ENCODE assay signal across 21 mouse cellular contexts in genomic region chr3:101314954-101315353, GRCm38 (mm10). TPM values are rescaled to one million over a fixed set of nuclear protein-coding genes. Genes with fewer than 3 reads are reported as not detected.
DNase-seq lines count a peak whose midpoint lies in the region; ATAC-seq and TF ChIP-seq lines count a peak whose summit lies in the region.
"Had no signal": no experiment of that assay in that cellular context is flagged by ENCODE, and none has a peak within 500 bp of the region (broad histone marks: within the 10 kb centered on the region; RNA-seq: fewer than 3 reads in every experiment).

No protein-coding gene starts in this region.

- no peaks in the 10 kb centered on the region for H3K9me3 ChIP-seq in forebrain, postnatal 0 days (ENCODE audit: low read length)
- H3K9me3 ChIP-seq in forebrain, embryonic 13.5 days (replicated peaks) = no peaks in the 10 kb centered on the region
- peaks cover 2% of the 10 kb centered on the region for H3K9me3 ChIP-seq in CH12.LX (replicated peaks; ENCODE audit: low read length)
- H3K9me3 ChIP-seq: heart, embryonic 10.5 days had no signal

- no peaks in the 10 kb centered on the region for H3K4me1 ChIP-seq in forebrain, postnatal 0 days (ENCODE audit: insufficient read depth)
- H3K4me1 ChIP-seq in forebrain, embryonic 13.5 days = no peaks in the 10 kb centered on the region
- peaks cover under 1 to 2% of the 10 kb centered on the region in 2 experiments; a peak in 2 of 4 replicates for H3K4me1 ChIP-seq in CH12.LX (ENCODE audit: control insufficient read depth in 1 of 2, insufficient read depth in 2 of 2)
- H3K4me1 ChIP-seq: embryonic facial prominence, embryonic 12.5 days had no signal

- peak; percentile 45 for TF ChIP-seq CTCF in forebrain, postnatal 0 days (IDR thresholded peaks at IDR 0.05; ENCODE audit: low read depth)
- TF ChIP-seq CTCF in layer of hippocampus, adult 2 months (conservative IDR thresholded peaks at IDR 0.05) = peak; percentile 56
- TF ChIP-seq CTCF in CH12.LX (conservative IDR thresholded peaks at IDR 0.05 in 1 of 2, IDR thresholded peaks at IDR 0.05 in 1 of 2; ENCODE audit: low read depth in 2 of 2, low read length in 2 of 2) = peak in 1 of 2 experiments; percentile 50; a peak in 2 of 4 replicates

- H3K36me3 ChIP-seq in forebrain, postnatal 0 days (ENCODE audit: insufficient read depth) = no peaks in the 10 kb centered on the region
- no peaks in the 10 kb centered on the region for H3K36me3 ChIP-seq in forebrain, embryonic 13.5 days (ENCODE audit: poor library complexity, severe bottlenecking)
- H3K36me3 ChIP-seq in CH12.LX (replicated peaks in 1 of 2; ENCODE audit: control insufficient read depth in 1 of 2, insufficient read depth in 1 of 2, low read length in 1 of 2) = no peaks in the 10 kb centered on the region
- H3K36me3 ChIP-seq: embryonic facial prominence, embryonic 12.5 days; heart, embryonic 10.5 days had no signal

- TF ChIP-seq EP300 in CH12.LX (IDR thresholded peaks at IDR 0.05; ENCODE audit: low read length) = no peak

- no peak for ATAC-seq in forebrain, postnatal 0 days
- ATAC-seq in forebrain, embryonic 13.5 days = no peak

- in situ Hi-C loops in CH12.LX (cut with MboI; ENCODE audit: low pct_ligation_motif_present, low pct_unique_long_range_greater_than_20kb, low sequenced_read_pairs) = loop anchor here (10.0 to 25.0 kb wide), 2 partner anchors 150 to 497 kb away; no protein-coding TSS in a partner anchor

- no peak for DNase-seq in forebrain, postnatal 0 days
- no peak for DNase-seq in layer of hippocampus, adult 2 months (ENCODE audit: low spot score in 2 of 2)
- no peak for DNase-seq in layer of hippocampus, postnatal 25 days (ENCODE audit: extremely low spot score in 1 of 2, low spot score in 1 of 2)
- DNase-seq in CH12.LX (ENCODE audit: extremely low read depth) = no peak
- peak; percentile 38 for DNase-seq in brain, adult 2 months (ENCODE audit: low read depth, low spot score)
- no peak for DNase-seq in left cerebral cortex, postnatal 14 days (ENCODE audit: low spot score in 2 of 2)
- DNase-seq: gastrocnemius, postnatal 14 days; heart, postnatal 4 days; kidney, adult 9 months; lung, adult 2 months; midbrain, embryonic 14.5 days; retina, postnatal 1 day; right cerebral cortex, postnatal 4 days; thymus, postnatal 4 days had no signal

- H3K79me2 ChIP-seq in CH12.LX (replicated peaks; ENCODE audit: control insufficient read depth, extremely low read depth, insufficient read depth, poor library complexity, severe bottlenecking) = no peaks in the 10 kb centered on the region

- dilution Hi-C loops in CH12.LX (cut with MboI; ENCODE audit: extremely low pct_ligation_motif_present, extremely low pct_unique_long_range_greater_than_20kb, low sequenced_read_pairs) = no loop called here

- no peak overlapping the region for H3K4me2 ChIP-seq in forebrain, postnatal 0 days (ENCODE audit: low read depth)
- no peak overlapping the region for H3K4me2 ChIP-seq in forebrain, embryonic 13.5 days
- no peak overlapping the region for H3K4me2 ChIP-seq in CH12.LX (ENCODE audit: insufficient read depth, low read depth, poor library complexity, severe bottlenecking)
- H3K4me2 ChIP-seq: embryonic facial prominence, embryonic 12.5 days had no signal

- TF ChIP-seq RAD21 in CH12.LX (IDR thresholded peaks at IDR 0.05; ENCODE audit: low read depth, low read length) = peak; percentile 23

- no peaks in the 10 kb centered on the region for H3K27me3 ChIP-seq in forebrain, postnatal 0 days (ENCODE audit: insufficient read depth, low read length)
- H3K27me3 ChIP-seq in forebrain, embryonic 13.5 days = no peaks in the 10 kb centered on the region
- H3K27me3 ChIP-seq in CH12.LX (replicated peaks) = no peaks in the 10 kb centered on the region
- H3K27me3 ChIP-seq: embryonic facial prominence, embryonic 12.5 days had no signal

- H3K9ac ChIP-seq in forebrain, postnatal 0 days = no peak overlapping the region
- H3K9ac ChIP-seq in forebrain, embryonic 13.5 days = no peak overlapping the region
- no peak overlapping the region for H3K9ac ChIP-seq in CH12.LX (ENCODE audit: insufficient read depth, low read depth)
- H3K9ac ChIP-seq: embryonic facial prominence, embryonic 12.5 days had no signal

- intact Hi-C loops in left cerebral cortex, postnatal 14 days (cut with DNase I) = loop anchor here (10.0 kb wide), 1 partner anchor 500 kb away; no protein-coding TSS in a partner anchor

- H3K27ac ChIP-seq in forebrain, postnatal 0 days (ENCODE audit: low read depth, low read length) = no peak overlapping the region
- no peak overlapping the region for H3K27ac ChIP-seq in forebrain, embryonic 13.5 days
- H3K27ac ChIP-seq in layer of hippocampus, adult 2 months = no peak overlapping the region
- H3K27ac ChIP-seq in CH12.LX (ENCODE audit: insufficient read depth, low read depth) = no peak overlapping the region
- H3K27ac ChIP-seq: embryonic facial prominence, embryonic 12.5 days; heart, embryonic 10.5 days had no signal

- TF ChIP-seq POLR2A in CH12.LX (IDR thresholded peaks at IDR 0.05; ENCODE audit: low read depth, low read length) = no peak

- no peak overlapping the region for H3K4me3 ChIP-seq in forebrain, postnatal 0 days (ENCODE audit: low read depth, low read length)
- H3K4me3 ChIP-seq in forebrain, embryonic 13.5 days = no peak overlapping the region
- no peak overlapping the region for H3K4me3 ChIP-seq in layer of hippocampus, adult 2 months
- H3K4me3 ChIP-seq in CH12.LX (replicated peaks in 1 of 3; ENCODE audit: low read depth in 2 of 3, low read length in 2 of 3, poor library complexity in 1 of 3) = no peak overlapping the region
- H3K4me3 ChIP-seq: embryonic facial prominence, embryonic 12.5 days; heart, embryonic 10.5 days had no signal

- WGBS in forebrain, postnatal 0 days = 75% methylated on average over 6 of the region's 6 CpGs
- 76% methylated on average over 6 of the region's 6 CpGs for WGBS in forebrain, embryonic 13.5 days

TF ChIP-seq in CH12.LX, 34 proteins besides CTCF, POLR2A, EP300 and RAD21:
- TF ChIP-seq MEF2A (IDR thresholded peaks at IDR 0.05; ENCODE audit: borderline replicate concordance, low read depth, low read length) = no peak
- TF ChIP-seq E2F4 (IDR thresholded peaks at IDR 0.05; ENCODE audit: insufficient replicate concordance, low read depth, low read length) = no peak
- TF ChIP-seq CHD2 (IDR thresholded peaks at IDR 0.05; ENCODE audit: low read length) = no peak
- no peak for TF ChIP-seq GABPA (IDR thresholded peaks at IDR 0.05; ENCODE audit: insufficient replicate concordance, low read depth, low read length)
- no peak for TF ChIP-seq MXI1 (IDR thresholded peaks at IDR 0.05; ENCODE audit: low read depth, low read length)
- TF ChIP-seq NRF1 (IDR thresholded peaks at IDR 0.05; ENCODE audit: low read depth, low read length) = no peak
- TF ChIP-seq SIN3A (IDR thresholded peaks at IDR 0.05; ENCODE audit: low read length) = no peak
- peak; percentile 23 for TF ChIP-seq SMC3 (IDR thresholded peaks at IDR 0.05; ENCODE audit: low read depth, low read length)
TF ChIP-seq in CH12.LX: peak in this region for 1.

RNA-seq across cellular contexts. Expression of gene Cd2, which starts 27.2 kb away (rescaled TPM):
- total RNA-seq in forebrain, postnatal 0 days (2014; rRNA removed) = 0.69 TPM in 1 of 2 replicates, not detected in the other
- polyA plus RNA-seq in forebrain, postnatal 0 days (2015; fragmentation: Nextera tagmentation; extraction: Ambion mirVana) = 0.16 and 0.35 TPM in 2 replicates
- polyA plus RNA-seq in forebrain, embryonic 13.5 days (2015; fragmentation: Nextera tagmentation; extraction: Ambion mirVana) = not detected in 2 replicates
- not detected for total RNA-seq in layer of hippocampus, adult 2 months (2021)
- not detected for total RNA-seq in layer of hippocampus, postnatal 25 days (2021)
- total RNA-seq in CH12.LX (2012; rRNA removed) = 18.0 TPM in 2 replicates
- 9.5 and 12.6 TPM in 2 replicates for total RNA-seq in CH12.LX (2014; rRNA removed)
- polyA plus RNA-seq in CH12.LX (2012; ENCODE audit: insufficient read length, low read depth) = 33.1 and 35.0 TPM in 2 replicates
- not detected for total RNA-seq in left cerebral cortex, postnatal 14 days (2021)
- total RNA-seq: megakaryocyte progenitor cell, adult 5-6 weeks; MEL had no signal
- polyA plus RNA-seq: C2C12; embryonic facial prominence, embryonic 12.5 days; limb, embryonic 14.5 days; midbrain, embryonic 14.5 days had no signal
